Mouse (Mus musculus) lung, postnatal 4 days (tissue): ENCODE results near the gene Msx1.
A peak's percentile ranks its signal among the peaks of the same experiment; 100 is the strongest.

Source experiments
- DNase-seq, 2 experiments: peaks; one replicate each; pipeline ENCODE4 v3.0.0; 2021

Msx1 gene

GRCm38 (mm10) chr5:37825611-37826445 lies 1.4 kb upstream of the Msx1 start:
- DNase-seq = no peak

GRCm38 (mm10) chr5:37825111-37825600 lies 773 bp upstream of the Msx1 start:
- no peak for DNase-seq

- peak in 1 of 2 experiments; percentile 31 for DNase-seq
These were observed 492 bp downstream of the Msx1 start for GRCm38 (mm10) chr5:37823721-37824460.

- no peak for DNase-seq
These were observed 1.3 kb downstream of the Msx1 start for GRCm38 (mm10) chr5:37822791-37823720.

- DNase-seq = no peak
These were observed 2.2 kb downstream of the Msx1 start for GRCm38 (mm10) chr5:37822116-37822707.

- no peak for DNase-seq
These were observed 3.2 kb downstream of the Msx1 start for GRCm38 (mm10) chr5:37821111-37821601.

- DNase-seq = no peak
These were observed 3.7 kb downstream of the Msx1 start for GRCm38 (mm10) chr5:37820689-37821088.

- no peak for DNase-seq
These were observed 4.4 kb downstream of the Msx1 start for GRCm38 (mm10) chr5:37819971-37820370.

- DNase-seq = no peak
These were observed 4.8 kb downstream of the Msx1 start for GRCm38 (mm10) chr5:37819541-37819940.

GRCm38 (mm10) chr5:37818533-37819215 lies 5.7 kb downstream of the Msx1 start:
- no peak for DNase-seq

GRCm38 (mm10) chr5:37817658-37818532 lies 6.5 kb downstream of the Msx1 start:
- no peak for DNase-seq

GRCm38 (mm10) chr5:37816907-37817657 lies 7.3 kb downstream of the Msx1 start:
- peak; percentile 55 to 56 for DNase-seq

- no peak for DNase-seq
These were observed 8.5 kb downstream of the Msx1 start for GRCm38 (mm10) chr5:37815909-37816308.

- no peak for DNase-seq
These were observed 10.2 kb downstream of the Msx1 start for GRCm38 (mm10) chr5:37814169-37814568.

GRCm38 (mm10) chr5:37805291-37805690 lies 19.1 kb downstream of the Msx1 start:
- DNase-seq = no peak

- DNase-seq = no peak
These were observed 19.8 kb downstream of the Msx1 start for GRCm38 (mm10) chr5:37804512-37805118.

GRCm38 (mm10) chr5:37797251-37797650 lies 27.1 kb downstream of the Msx1 start:
- DNase-seq = no peak

- no peak for DNase-seq
These were observed 27.6 kb downstream of the Msx1 start for GRCm38 (mm10) chr5:37796751-37797150.

GRCm38 (mm10) chr5:37795691-37796090 lies 28.7 kb downstream of the Msx1 start:
- no peak for DNase-seq
